Mouse (Mus musculus): ENCODE results near the gene Tut1.

DNA sequence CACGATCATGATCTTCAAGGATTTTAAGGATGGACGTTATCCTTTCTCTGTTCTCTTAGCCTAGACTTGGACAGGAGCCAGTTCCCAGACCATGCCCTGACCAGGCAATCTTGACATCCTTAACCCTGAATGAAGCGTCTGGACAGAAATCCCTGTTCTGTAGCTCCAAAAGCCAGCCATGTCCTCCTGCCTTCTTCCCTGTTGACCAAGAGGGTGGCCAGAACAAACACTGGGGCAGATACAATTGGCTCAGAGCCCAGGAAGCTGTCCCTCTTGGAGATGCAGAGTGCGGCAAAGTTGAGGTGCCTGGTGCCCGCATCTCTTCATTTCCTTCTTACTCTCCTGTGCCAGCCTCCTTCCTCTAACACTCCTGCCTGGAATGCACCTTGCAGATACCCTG is 32.2 kb downstream of the Tut1 start:
- no peak for TF ChIP-seq POLR2A (IDR thresholded peaks at IDR 0.05; ENCODE audit: control insufficient read depth, low read depth, low read length)
- TF ChIP-seq CTCF (IDR thresholded peaks at IDR 0.05; ENCODE audit: control insufficient read depth, insufficient read depth, insufficient replicate concordance, low read depth, low read length), result no peak
